Mouse (Mus musculus): ENCODE measurements at regions not wholly inside any gene's neighbourhood (a gene's known extent, or its start where the extent isn't known, plus 50 kb on each side); places are given as distances from the start of the nearest gene placed in this dataset.

GRCm38 (mm10) chr6:52435358-52435757 is 122.1 kb downstream of the Evx1 start:
- Histone ChIP-seq H3K27ac (ENCODE audit: low read depth, low read length) (no peak overlapping the region), H3K27me3 (ENCODE audit: insufficient read depth, low read length) (no peaks in the 10 kb centered on the region), H3K36me3 (ENCODE audit: insufficient read depth, low read length) (no peaks in the 10 kb centered on the region), H3K4me3 (ENCODE audit: low read depth, low read length) (no peak overlapping the region), H3K9me3 (ENCODE audit: low read length) (no peaks in the 10 kb centered on the region), H3K9ac (replicated peaks; ENCODE audit: low read length, poor library complexity, severe bottlenecking) (no peak overlapping the region), H3K4me2 (ENCODE audit: low read depth, low read length, poor library complexity, severe bottlenecking) (no peak overlapping the region), H3K4me1 (ENCODE audit: insufficient read depth, low read length) (no peaks in the 10 kb centered on the region)
- no peak for TF ChIP-seq CTCF (IDR thresholded peaks at IDR 0.05)
- ATAC-seq (ENCODE audit: low FRiP score), result no peak
- WGBS, result 82% methylated on average over 5 of the region's 5 CpGs
- no peak for DNase-seq (ENCODE audit: low spot score)

GRCm38 (mm10) chr6:52438366-52438765 is 125.1 kb downstream of the Evx1 start:
- no peaks in the 10 kb centered on the region for H3K27me3 ChIP-seq (ENCODE audit: insufficient read depth, low read length)
- no peaks in the 10 kb centered on the region for H3K4me1 ChIP-seq (ENCODE audit: insufficient read depth, low read length)
- no peak for TF ChIP-seq CTCF (IDR thresholded peaks at IDR 0.05)
- H3K27ac ChIP-seq (ENCODE audit: low read depth, low read length), result no peak overlapping the region
- no peak overlapping the region for H3K4me2 ChIP-seq (ENCODE audit: low read depth, low read length, poor library complexity, severe bottlenecking)
- no peaks in the 10 kb centered on the region for H3K9me3 ChIP-seq (ENCODE audit: low read length)
- ATAC-seq (ENCODE audit: low FRiP score), result no peak
- no peak overlapping the region for H3K4me3 ChIP-seq (ENCODE audit: low read depth, low read length)
- DNase-seq (ENCODE audit: low spot score), result no peak
- H3K9ac ChIP-seq (replicated peaks; ENCODE audit: low read length, poor library complexity, severe bottlenecking), result no peak overlapping the region
- 52% methylated on average over 8 of the region's 8 CpGs for WGBS
- H3K36me3 ChIP-seq (ENCODE audit: insufficient read depth, low read length), result no peaks in the 10 kb centered on the region

DNA sequence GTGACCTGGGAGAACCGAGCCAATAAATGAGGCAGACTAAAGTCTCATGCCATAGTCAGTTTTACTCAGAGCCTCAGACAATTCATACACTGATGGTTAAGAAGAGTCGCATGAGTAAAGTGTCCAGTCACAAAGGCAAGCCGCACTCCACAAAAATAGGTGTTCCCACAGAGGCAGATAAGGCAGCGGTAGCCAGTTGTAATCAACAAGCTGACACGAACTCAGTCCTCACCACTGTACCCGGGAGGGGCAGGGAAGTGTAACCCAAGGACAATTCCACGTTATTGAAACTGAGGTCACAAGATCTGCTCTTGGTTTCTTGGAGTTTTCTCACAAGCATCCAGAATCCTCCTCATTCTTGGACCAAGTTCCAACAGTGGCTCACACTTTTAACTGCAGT is 125.9 kb downstream of the Evx1 start:
- Histone ChIP-seq H3K4me1 (ENCODE audit: insufficient read depth, low read length) (no peaks in the 10 kb centered on the region), H3K4me2 (ENCODE audit: low read depth, low read length, poor library complexity, severe bottlenecking) (no peak overlapping the region), H3K27ac (ENCODE audit: low read depth, low read length) (no peak overlapping the region), H3K27me3 (ENCODE audit: insufficient read depth, low read length) (no peaks in the 10 kb centered on the region), H3K4me3 (ENCODE audit: low read depth, low read length) (no peak overlapping the region), H3K9me3 (ENCODE audit: low read length) (no peaks in the 10 kb centered on the region), H3K9ac (replicated peaks; ENCODE audit: low read length, poor library complexity, severe bottlenecking) (no peak overlapping the region), H3K36me3 (ENCODE audit: insufficient read depth, low read length) (no peaks in the 10 kb centered on the region)
- WGBS, result 88% methylated on average over 7 of the region's 7 CpGs
- ATAC-seq (ENCODE audit: low FRiP score), result no peak
- no peak for DNase-seq (ENCODE audit: low spot score)
- TF ChIP-seq CTCF (IDR thresholded peaks at IDR 0.05), result no peak

DNA sequence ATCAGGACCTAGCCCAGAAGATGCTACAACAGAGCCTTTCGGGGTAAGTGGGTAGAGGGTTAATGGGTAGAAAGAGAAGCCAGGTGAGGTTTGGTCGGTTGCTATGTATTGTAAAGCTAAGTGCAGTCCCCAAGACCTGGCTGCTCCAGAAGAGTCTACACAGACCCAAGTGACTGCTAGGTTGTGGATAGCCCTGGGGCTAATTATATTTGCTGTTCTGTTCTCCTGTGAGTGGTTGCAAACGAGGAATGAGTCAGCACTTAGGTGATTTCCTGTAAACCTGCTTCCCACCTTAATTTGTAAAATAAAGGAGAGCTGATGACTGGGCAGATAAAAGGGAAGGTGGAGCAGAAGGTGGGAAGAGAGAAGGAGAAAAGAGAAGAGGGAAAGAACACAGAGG is 126.9 kb downstream of the Evx1 start:
- ATAC-seq (ENCODE audit: low FRiP score) (no peak), DNase-seq (ENCODE audit: low spot score) (no peak)
- no peak overlapping the region for H3K4me3 ChIP-seq (ENCODE audit: low read depth, low read length)
- 78% methylated on average over 3 of the region's 3 CpGs for WGBS
- H3K4me1 ChIP-seq (ENCODE audit: insufficient read depth, low read length), result no peaks in the 10 kb centered on the region
- no peak for TF ChIP-seq CTCF (IDR thresholded peaks at IDR 0.05)
- no peaks in the 10 kb centered on the region for H3K9me3 ChIP-seq (ENCODE audit: low read length)
- no peak overlapping the region for H3K4me2 ChIP-seq (ENCODE audit: low read depth, low read length, poor library complexity, severe bottlenecking)
- H3K27ac ChIP-seq (ENCODE audit: low read depth, low read length), result no peak overlapping the region
- H3K27me3 ChIP-seq (ENCODE audit: insufficient read depth, low read length), result no peaks in the 10 kb centered on the region
- H3K9ac ChIP-seq (replicated peaks; ENCODE audit: low read length, poor library complexity, severe bottlenecking), result no peak overlapping the region
- H3K36me3 ChIP-seq (ENCODE audit: insufficient read depth, low read length), result no peaks in the 10 kb centered on the region

DNA sequence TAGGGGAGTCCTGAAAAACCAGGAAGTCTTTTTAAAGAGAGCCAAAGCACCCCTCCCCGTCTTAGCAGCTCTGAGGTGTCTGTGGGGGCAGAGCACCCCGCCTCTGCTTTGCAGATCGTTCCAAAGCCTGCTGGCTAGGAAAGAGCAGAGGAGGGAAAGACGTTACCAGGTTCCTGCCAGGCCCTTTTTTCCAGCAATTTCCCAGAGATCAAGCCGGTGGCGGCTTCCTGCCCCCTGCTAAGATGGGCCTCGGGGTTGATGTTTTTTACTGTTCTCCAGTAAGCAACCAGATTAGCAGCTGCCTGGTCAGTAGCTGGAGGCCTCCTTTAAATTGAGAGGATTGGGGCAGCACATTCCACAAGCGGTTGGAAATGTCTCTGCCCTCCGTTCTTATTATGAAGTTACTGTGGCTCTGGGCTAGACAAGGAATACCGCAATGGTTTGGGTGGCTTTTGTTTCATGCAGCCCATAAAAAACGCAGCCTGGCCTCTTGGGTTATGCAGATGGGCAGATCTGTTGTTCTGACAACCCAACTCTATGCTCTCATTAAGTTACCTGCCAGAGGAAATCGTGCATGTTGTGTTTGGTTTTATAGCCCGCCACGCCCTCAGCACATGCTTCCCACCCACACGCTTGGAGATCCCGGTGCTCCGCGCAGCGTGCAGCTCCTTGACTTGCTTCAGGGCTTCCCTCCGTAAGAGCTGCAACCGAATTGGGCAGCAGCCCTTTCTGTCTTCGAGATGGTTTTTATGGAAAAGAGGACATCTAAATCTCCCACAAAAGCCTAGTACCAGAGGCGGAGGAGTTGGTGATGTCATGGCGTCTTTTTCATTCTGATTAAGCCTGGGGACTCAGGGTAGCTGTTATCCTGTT is 130.1 kb downstream of the Evx1 start:
- H3K9me3 ChIP-seq (ENCODE audit: low read length), result no peaks in the 10 kb centered on the region
- 36% methylated on average over 24 of the region's 24 CpGs for WGBS
- 0 out of 2 replicates have a peak overlapping the region, but pooled peaks have one; percentile 2 for H3K4me3 ChIP-seq (ENCODE audit: low read depth, low read length)

DNA sequence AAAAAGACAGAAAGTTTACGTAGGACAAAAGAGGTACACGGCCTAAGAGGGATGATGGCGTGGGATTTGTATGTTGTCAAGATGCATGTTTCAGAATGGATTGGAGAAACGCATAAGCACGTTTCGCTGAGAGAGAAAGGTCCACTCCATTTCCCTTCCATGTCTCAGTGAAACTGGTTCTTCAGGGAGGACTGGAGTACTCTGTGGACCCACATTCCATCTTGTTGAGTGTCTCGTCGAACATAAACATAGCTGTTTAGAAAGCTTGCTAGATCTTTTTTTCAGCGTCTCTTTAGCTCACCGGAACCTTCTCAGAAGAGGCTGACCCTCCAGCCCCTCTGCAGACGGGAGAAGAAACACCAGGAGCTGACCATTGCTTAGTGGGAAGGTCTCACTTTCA is 145.5 kb downstream of the Evx1 start:
- 91% methylated on average over 11 of the region's 11 CpGs for whole genome bisulfite sequencing
- Histone ChIP-seq H3K9me3 (ENCODE audit: low read length) (0 out of 2 replicates have a peak, but pooled peaks cover 7% of the 10 kb centered on the region), H3K9ac (replicated peaks; ENCODE audit: low read length, poor library complexity, severe bottlenecking) (no peak overlapping the region), H3K4me3 (ENCODE audit: low read depth, low read length) (no peak overlapping the region), H3K4me2 (ENCODE audit: low read depth, low read length, poor library complexity, severe bottlenecking) (no peak overlapping the region), H3K27me3 (ENCODE audit: insufficient read depth, low read length) (no peaks in the 10 kb centered on the region), H3K4me1 (ENCODE audit: insufficient read depth, low read length) (no peaks in the 10 kb centered on the region), H3K36me3 (ENCODE audit: insufficient read depth, low read length) (no peaks in the 10 kb centered on the region), H3K27ac (ENCODE audit: low read depth, low read length) (no peak overlapping the region)
- TF ChIP-seq CTCF (IDR thresholded peaks at IDR 0.05), result no peak
- ATAC-seq (ENCODE audit: low FRiP score), result no peak
- no peak for DNase-seq (ENCODE audit: low spot score)

More for the DNA sequence above, 130.1 kb downstream of the Evx1 start:
- Histone ChIP-seq H3K9ac (replicated peaks; ENCODE audit: low read length, poor library complexity, severe bottlenecking) (no peak overlapping the region), H3K27ac (ENCODE audit: low read depth, low read length) (no peak overlapping the region), H3K4me1 (ENCODE audit: insufficient read depth, low read length) (no peaks in the 10 kb centered on the region), H3K27me3 (ENCODE audit: insufficient read depth, low read length) (no peaks in the 10 kb centered on the region), H3K4me2 (ENCODE audit: low read depth, low read length, poor library complexity, severe bottlenecking) (peak overlapping the region; percentile 37), H3K36me3 (ENCODE audit: insufficient read depth, low read length) (no peaks in the 10 kb centered on the region)
- no peak for TF ChIP-seq CTCF (IDR thresholded peaks at IDR 0.05)
- DNase-seq (ENCODE audit: low spot score), result no peak
- no peak for ATAC-seq (ENCODE audit: low FRiP score)
